Mouse (Mus musculus): ENCODE data around the gene C530025M09Rik.

The C530025M09Rik gene

GRCm38 (mm10) chr2:149830536-149831458, at the start of gene C530025M09Rik:
Gene C530025M09Rik (minus strand): TSS chr2:149831213.
- H3K4me1 ChIP-seq (replicated peaks; ENCODE audit: low read depth, low read length), result peaks cover 43% of the 10 kb centered on the region
- no peak for TF ChIP-seq CTCF (conservative IDR thresholded peaks at IDR 0.05; ENCODE audit: low read length)
- no peak for TF ChIP-seq NANOG (IDR thresholded peaks at IDR 0.05; ENCODE audit: borderline replicate concordance, low read length)
- no peak for TF ChIP-seq POU5F1 (IDR thresholded peaks at IDR 0.05; ENCODE audit: borderline replicate concordance, low read length)
- peaks cover 44% of the 10 kb centered on the region for H3K27me3 ChIP-seq (ENCODE audit: insufficient read depth, low read length)
- H3K36me3 ChIP-seq (ENCODE audit: insufficient read depth, low read length), result no peaks in the 10 kb centered on the region
- H3K4me3 ChIP-seq (replicated peaks; ENCODE audit: low read length), result peak within 1 kb of the TSS; percentile 83
- H3K9me3 ChIP-seq (ENCODE audit: low read length), result 0 out of 2 replicates have a peak, but pooled peaks cover 3% of the 10 kb centered on the region

GRCm38 (mm10) chr2:149877954-149878353, 46.9 kb upstream of the C530025M09Rik start:
- TF ChIP-seq NANOG (IDR thresholded peaks at IDR 0.05; ENCODE audit: borderline replicate concordance, low read length) (no peak), POU5F1 (IDR thresholded peaks at IDR 0.05; ENCODE audit: borderline replicate concordance, low read length) (no peak), CTCF (conservative IDR thresholded peaks at IDR 0.05; ENCODE audit: low read length) (no peak)
- Histone ChIP-seq H3K4me3 (replicated peaks; ENCODE audit: low read length) (no peak overlapping the region), H3K4me1 (replicated peaks; ENCODE audit: low read depth, low read length) (peaks cover 8% of the 10 kb centered on the region), H3K9me3 (ENCODE audit: low read length) (no peaks in the 10 kb centered on the region), H3K36me3 (ENCODE audit: insufficient read depth, low read length) (no peaks in the 10 kb centered on the region), H3K27me3 (ENCODE audit: insufficient read depth, low read length) (no peaks in the 10 kb centered on the region)

GRCm38 (mm10) chr2:149873346-149873745, 42.3 kb upstream of the C530025M09Rik start:
- Histone ChIP-seq H3K9me3 (ENCODE audit: low read length) (no peaks in the 10 kb centered on the region), H3K4me3 (replicated peaks; ENCODE audit: low read length) (no peak overlapping the region), H3K4me1 (replicated peaks; ENCODE audit: low read depth, low read length) (peaks cover 8% of the 10 kb centered on the region), H3K27me3 (ENCODE audit: insufficient read depth, low read length) (no peaks in the 10 kb centered on the region), H3K36me3 (ENCODE audit: insufficient read depth, low read length) (no peaks in the 10 kb centered on the region)
- TF ChIP-seq POU5F1 (IDR thresholded peaks at IDR 0.05; ENCODE audit: borderline replicate concordance, low read length) (no peak), CTCF (conservative IDR thresholded peaks at IDR 0.05; ENCODE audit: low read length) (no peak), NANOG (IDR thresholded peaks at IDR 0.05; ENCODE audit: borderline replicate concordance, low read length) (no peak)

- Histone ChIP-seq H3K4me1 (replicated peaks; ENCODE audit: low read depth, low read length) (peaks cover 8% of the 10 kb centered on the region), H3K9me3 (ENCODE audit: low read length) (no peaks in the 10 kb centered on the region), H3K4me3 (replicated peaks; ENCODE audit: low read length) (no peak overlapping the region), H3K36me3 (ENCODE audit: insufficient read depth, low read length) (no peaks in the 10 kb centered on the region), H3K27me3 (ENCODE audit: insufficient read depth, low read length) (no peaks in the 10 kb centered on the region)
- TF ChIP-seq CTCF (conservative IDR thresholded peaks at IDR 0.05; ENCODE audit: low read length), result no peak
- no peak for TF ChIP-seq POU5F1 (IDR thresholded peaks at IDR 0.05; ENCODE audit: borderline replicate concordance, low read length)
- TF ChIP-seq NANOG (IDR thresholded peaks at IDR 0.05; ENCODE audit: borderline replicate concordance, low read length), result no peak
These were observed 41.5 kb upstream of the C530025M09Rik start for GRCm38 (mm10) chr2:149872496-149872895.

GRCm38 (mm10) chr2:149870496-149870895, 39.5 kb upstream of the C530025M09Rik start:
- peaks cover 17% of the 10 kb centered on the region for H3K4me1 ChIP-seq (replicated peaks; ENCODE audit: low read depth, low read length)
- H3K9me3 ChIP-seq (ENCODE audit: low read length), result no peaks in the 10 kb centered on the region
- H3K27me3 ChIP-seq (ENCODE audit: insufficient read depth, low read length), result no peaks in the 10 kb centered on the region
- TF ChIP-seq CTCF (conservative IDR thresholded peaks at IDR 0.05; ENCODE audit: low read length) (no peak), NANOG (IDR thresholded peaks at IDR 0.05; ENCODE audit: borderline replicate concordance, low read length) (no peak), POU5F1 (IDR thresholded peaks at IDR 0.05; ENCODE audit: borderline replicate concordance, low read length) (no peak)
- no peak overlapping the region for H3K4me3 ChIP-seq (replicated peaks; ENCODE audit: low read length)
- H3K36me3 ChIP-seq (ENCODE audit: insufficient read depth, low read length), result no peaks in the 10 kb centered on the region

GRCm38 (mm10) chr2:149865914-149866435, 35.0 kb upstream of the C530025M09Rik start:
- Histone ChIP-seq H3K36me3 (ENCODE audit: insufficient read depth, low read length) (no peaks in the 10 kb centered on the region), H3K9me3 (ENCODE audit: low read length) (no peaks in the 10 kb centered on the region), H3K4me1 (replicated peaks; ENCODE audit: low read depth, low read length) (peaks cover 17% of the 10 kb centered on the region), H3K4me3 (replicated peaks; ENCODE audit: low read length) (no peak overlapping the region), H3K27me3 (ENCODE audit: insufficient read depth, low read length) (no peaks in the 10 kb centered on the region)
- no peak for TF ChIP-seq CTCF (conservative IDR thresholded peaks at IDR 0.05; ENCODE audit: low read length)
- TF ChIP-seq NANOG (IDR thresholded peaks at IDR 0.05; ENCODE audit: borderline replicate concordance, low read length), result no peak
- no peak for TF ChIP-seq POU5F1 (IDR thresholded peaks at IDR 0.05; ENCODE audit: borderline replicate concordance, low read length)

GRCm38 (mm10) chr2:149861002-149861401, 30.0 kb upstream of the C530025M09Rik start:
- no peaks in the 10 kb centered on the region for H3K9me3 ChIP-seq (ENCODE audit: low read length)
- no peak overlapping the region for H3K4me3 ChIP-seq (replicated peaks; ENCODE audit: low read length)
- H3K27me3 ChIP-seq (ENCODE audit: insufficient read depth, low read length), result no peaks in the 10 kb centered on the region
- TF ChIP-seq POU5F1 (IDR thresholded peaks at IDR 0.05; ENCODE audit: borderline replicate concordance, low read length), result no peak
- TF ChIP-seq CTCF (conservative IDR thresholded peaks at IDR 0.05; ENCODE audit: low read length), result no peak
- no peak for TF ChIP-seq NANOG (IDR thresholded peaks at IDR 0.05; ENCODE audit: borderline replicate concordance, low read length)
- no peaks in the 10 kb centered on the region for H3K36me3 ChIP-seq (ENCODE audit: insufficient read depth, low read length)
- H3K4me1 ChIP-seq (replicated peaks; ENCODE audit: low read depth, low read length), result peaks cover 13% of the 10 kb centered on the region

- no peaks in the 10 kb centered on the region for H3K4me1 ChIP-seq (replicated peaks; ENCODE audit: low read depth, low read length)
- no peaks in the 10 kb centered on the region for H3K36me3 ChIP-seq (ENCODE audit: insufficient read depth, low read length)
- no peaks in the 10 kb centered on the region for H3K9me3 ChIP-seq (ENCODE audit: low read length)
- TF ChIP-seq NANOG (IDR thresholded peaks at IDR 0.05; ENCODE audit: borderline replicate concordance, low read length) (no peak), CTCF (conservative IDR thresholded peaks at IDR 0.05; ENCODE audit: low read length) (no peak), POU5F1 (IDR thresholded peaks at IDR 0.05; ENCODE audit: borderline replicate concordance, low read length) (no peak)
- H3K27me3 ChIP-seq (ENCODE audit: insufficient read depth, low read length), result no peaks in the 10 kb centered on the region
- no peak overlapping the region for H3K4me3 ChIP-seq (replicated peaks; ENCODE audit: low read length)
These were observed 17.8 kb upstream of the C530025M09Rik start for GRCm38 (mm10) chr2:149848778-149849177.
